Mouse (Mus musculus): ENCODE data around the gene Auh.

Auh gene

DNA sequence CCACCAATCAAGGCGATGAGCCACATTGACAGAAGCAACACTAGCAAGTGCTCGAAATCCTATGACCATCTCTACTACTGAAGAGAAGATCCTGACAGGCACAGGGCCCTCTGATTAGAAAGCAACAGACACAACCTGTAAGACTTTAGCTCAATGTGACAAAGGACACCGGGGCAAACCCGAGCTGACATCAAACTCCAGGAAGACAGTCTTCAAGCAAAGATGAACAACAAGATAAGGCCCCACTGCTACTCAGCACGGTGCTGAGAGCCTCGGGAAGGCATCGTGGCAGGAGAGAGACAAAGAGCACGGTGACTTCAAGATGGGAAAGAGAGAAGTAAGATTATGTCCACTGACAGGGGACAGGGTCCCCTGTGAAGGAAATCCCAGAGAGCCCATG, 7.5 kb downstream of the Auh start:
- DNase-seq (ENCODE audit: low spot score) = no peak

DNA sequence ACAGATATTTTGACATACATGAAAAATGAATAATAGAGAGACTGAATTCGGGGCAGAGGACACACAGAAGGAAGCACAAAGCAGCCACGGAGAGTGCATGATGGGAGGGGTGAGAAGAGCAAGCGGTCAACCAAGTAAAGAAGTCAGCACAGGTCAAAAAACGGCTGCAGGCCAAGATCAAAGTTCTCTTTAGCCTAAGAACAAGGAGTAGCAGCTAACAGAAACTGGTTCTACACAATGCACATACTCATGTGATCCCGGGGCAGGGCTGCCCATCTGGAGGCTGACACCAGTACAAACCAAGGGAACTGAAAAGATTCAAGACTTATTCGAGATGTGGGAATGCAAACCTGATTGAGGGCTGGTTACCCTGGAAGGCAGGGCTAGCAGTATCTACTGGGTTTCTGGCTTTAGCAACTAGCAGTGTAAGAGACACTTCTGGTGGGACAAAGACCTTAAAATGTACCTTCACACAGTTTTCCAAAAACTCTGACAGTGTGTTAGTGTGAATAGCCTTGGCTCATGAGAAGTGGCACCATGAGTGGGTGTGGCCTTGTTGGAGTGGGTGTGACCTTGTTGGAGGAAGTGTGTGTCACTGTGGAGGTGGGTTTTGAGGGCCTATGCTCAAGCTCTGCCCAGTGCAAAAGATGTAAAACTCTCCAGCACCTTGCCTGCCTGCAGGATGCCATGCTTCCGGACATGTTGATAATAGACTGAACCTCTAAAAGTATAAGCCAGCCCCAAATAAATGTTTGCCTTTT, 8.2 kb downstream of the Auh start:
- no peak for DNase-seq (ENCODE audit: low spot score)

DNA sequence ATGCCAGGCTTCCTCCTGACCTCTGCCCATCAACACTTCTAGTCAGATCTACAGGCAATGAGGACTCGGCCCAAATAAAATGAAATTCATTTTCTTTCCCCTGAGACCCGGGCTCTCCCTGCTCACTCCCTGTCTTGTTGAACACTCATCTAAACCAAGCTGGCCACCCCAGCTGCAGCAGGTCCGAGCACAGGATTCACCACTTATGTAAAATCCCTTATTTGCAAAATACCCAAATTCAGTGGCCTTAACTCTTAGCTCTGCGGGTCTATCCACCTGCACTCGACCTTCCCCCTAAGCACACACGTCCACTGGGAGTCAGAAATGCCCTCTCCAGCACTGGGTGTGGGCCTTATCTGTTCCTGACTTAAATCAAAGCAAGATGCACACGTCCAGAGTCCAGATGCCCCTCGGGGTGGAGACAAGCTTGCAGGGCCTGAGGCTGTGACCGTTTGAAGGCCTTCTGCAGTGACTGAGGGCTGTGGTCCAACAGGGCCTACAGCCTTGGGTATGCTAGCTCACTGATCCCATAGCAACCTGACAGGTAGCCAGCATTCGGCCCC, 9.6 kb downstream of the Auh start:
- DNase-seq (ENCODE audit: low spot score) = no peak

DNA sequence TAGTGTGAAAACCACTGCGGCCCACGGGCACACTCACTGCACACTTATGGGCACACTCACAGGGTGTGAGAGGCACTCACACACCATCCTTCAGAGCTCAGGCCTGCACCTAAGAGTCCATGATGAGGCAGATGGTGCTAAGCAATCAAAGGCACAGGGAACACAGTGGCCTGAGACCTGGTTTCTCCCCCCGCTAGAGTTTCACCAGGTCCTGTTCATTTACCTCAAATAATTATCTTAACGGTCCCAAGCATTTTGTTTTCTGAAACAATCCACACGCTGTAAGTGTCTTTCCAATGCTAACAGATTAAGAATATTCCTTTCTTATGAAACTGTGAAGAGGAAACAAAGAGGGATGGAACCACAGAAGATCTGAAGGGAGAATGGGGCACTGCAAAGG, 11.1 kb downstream of the Auh start:
- DNase-seq (ENCODE audit: low spot score) = no peak

DNA sequence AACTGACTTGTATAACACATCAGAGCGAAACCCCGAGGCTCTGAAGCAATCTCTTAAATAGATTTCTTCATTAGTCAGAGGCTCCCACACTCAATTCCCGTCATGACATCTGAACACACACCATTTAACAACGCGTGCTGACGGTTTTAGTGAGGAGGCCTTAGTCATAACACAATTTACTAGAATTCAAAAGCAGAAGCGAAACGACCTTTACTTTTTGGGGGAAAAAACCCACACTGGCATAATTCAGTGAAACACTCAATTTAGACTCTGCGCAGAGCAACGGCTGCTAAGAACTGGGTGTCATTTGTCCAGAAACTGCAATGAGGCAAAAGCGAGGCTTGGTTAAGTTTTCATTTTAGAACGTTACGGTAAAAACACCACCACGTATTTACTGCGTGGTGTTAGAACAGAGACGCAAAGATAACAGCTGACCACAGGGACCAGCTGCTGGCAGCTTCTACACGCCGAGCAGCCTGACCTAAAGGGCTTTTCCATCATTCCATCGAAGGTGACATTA, 14.8 kb downstream of the Auh start:
- no peak for DNase-seq (ENCODE audit: low spot score)

DNA sequence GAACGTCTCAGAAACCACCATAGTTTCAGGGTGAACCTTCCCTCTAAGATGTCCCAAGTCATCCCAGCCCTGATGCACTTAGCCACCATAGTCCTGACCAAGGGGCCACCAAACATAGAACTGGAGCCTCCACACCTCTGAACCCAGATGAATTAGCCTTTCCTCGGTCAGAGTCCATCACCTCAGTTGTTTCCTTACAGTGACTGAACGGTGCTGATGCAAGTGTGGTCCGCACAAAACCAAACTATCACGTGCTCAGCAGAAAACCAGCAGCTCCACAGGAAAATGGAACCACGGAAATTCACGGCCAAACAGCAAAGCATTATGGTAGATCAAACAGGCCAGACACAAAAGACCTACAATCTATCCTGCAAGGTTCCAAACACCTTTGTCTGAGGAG, 15.6 kb downstream of the Auh start:
- DNase-seq (ENCODE audit: low spot score) = no peak

DNA sequence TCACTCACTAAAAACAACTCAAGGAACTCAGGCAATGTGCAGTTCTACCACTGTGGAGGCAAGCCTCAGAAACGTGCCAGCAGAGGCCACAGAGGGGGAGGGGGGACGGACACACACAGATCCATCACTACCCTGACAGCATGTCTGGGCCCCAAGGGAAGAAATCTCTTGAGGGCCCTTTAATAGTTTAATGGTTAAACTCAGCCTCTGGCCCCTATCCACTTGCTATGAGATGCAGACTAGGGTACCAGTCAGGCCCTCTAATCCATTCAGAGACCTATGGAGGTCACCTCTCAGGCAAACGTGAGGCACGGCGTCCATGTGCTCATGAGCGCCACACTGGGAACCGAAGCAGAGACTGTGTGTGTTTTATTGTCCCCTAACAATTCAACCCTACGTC, 17.0 kb downstream of the Auh start:
- DNase-seq (ENCODE audit: low spot score) = no peak

DNA sequence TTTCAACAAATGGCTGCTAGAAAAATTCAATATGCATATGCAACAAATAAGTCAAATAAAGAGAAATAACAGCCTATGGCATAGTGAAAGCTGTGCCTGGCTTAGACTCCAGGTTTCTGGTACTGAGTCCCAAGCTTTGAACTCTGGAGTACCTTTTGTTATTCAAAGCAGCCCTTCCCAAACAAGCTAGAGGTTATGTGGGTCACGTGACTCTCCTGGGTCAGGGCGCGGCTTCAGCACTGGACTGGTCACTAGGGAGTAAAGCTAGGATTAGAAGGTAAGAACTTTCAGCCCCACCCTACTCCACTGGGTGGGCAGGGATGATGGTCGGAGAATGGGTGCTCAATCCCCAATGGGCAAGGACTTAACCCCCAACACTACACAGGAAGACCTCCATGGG, 18.2 kb downstream of the Auh start:
- DNase-seq (ENCODE audit: low spot score) = no peak

DNA sequence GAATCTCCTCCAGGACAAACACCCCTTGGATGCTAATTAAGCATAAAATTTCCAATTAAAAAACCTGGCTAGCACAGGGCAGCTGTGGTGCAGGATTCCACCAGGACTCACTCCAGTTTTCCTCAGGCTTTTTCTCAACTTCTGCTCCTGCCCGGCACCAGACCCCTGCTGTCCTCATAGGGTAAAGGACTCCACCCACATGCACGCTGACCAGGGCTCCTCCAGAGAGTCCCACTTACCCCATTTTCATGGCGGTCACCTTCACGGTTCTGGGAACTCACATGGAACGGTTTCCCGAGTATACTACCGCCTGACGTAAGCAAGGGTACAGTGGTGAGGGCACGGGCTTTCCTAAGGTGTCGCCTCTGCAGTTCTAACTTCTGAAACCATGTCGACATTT, 23.2 kb downstream of the Auh start:
- DNase-seq (ENCODE audit: low spot score) = no peak

DNA sequence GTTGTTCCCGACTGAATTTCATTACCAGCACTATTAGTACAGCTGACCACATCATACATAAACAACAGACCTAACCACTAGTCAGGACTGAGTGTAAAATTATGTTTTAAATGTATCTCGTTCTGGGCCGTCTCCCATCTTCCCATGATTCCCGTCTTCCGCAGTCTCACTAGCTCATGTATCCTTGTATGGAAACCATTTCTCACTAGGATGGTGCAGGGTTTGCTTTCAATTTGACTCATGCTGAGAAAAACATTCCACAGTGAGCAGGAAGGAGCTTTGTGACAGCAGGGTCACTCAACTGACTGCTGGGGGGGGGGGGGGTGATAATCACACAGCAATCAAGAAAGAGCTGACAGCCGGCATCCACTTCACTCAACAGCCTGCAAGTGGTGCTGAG, 25.3 kb downstream of the Auh start:
- DNase-seq (ENCODE audit: low spot score) = peak; percentile 20

DNA sequence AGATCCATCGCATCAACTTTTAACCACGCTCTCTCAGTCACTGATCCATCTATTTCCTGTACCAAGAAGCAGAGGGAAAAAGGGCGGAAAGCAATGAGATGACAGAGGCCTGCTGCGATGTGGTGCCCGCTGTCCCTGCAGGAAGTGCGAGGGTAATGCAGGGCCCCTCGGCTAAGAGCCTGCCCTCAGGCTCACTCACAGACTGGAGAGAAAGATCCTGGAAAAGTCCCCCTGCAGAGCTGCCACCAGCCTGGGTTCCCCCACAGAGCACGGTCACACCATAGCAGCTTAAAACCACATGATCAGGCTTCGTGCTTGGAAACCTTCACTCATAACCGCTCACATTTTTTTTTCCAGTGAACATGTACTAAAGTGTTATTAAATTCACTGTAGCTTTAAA, 25.7 kb downstream of the Auh start:
- DNase-seq (ENCODE audit: low spot score) = peak; percentile 64

DNA sequence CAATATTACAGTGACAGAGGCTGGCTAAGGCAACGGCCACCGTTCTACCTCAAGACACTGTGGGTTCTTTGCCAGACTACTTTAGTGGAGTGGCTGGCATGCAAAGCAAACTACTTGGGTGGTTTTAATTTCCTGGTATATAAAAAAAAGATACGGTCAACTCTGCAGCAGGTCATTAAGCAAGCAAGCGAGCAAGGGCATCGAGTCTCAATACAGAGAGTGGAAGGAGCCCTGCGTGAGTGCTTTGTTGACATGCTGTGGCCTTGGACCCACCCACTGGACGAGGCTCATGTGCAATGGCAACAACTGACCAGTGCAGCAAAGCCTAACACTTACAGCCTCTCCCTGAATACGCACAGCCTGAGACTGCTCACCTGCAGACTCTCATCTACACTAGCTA, 27.0 kb downstream of the Auh start:
- DNase-seq (ENCODE audit: low spot score) = no peak

DNA sequence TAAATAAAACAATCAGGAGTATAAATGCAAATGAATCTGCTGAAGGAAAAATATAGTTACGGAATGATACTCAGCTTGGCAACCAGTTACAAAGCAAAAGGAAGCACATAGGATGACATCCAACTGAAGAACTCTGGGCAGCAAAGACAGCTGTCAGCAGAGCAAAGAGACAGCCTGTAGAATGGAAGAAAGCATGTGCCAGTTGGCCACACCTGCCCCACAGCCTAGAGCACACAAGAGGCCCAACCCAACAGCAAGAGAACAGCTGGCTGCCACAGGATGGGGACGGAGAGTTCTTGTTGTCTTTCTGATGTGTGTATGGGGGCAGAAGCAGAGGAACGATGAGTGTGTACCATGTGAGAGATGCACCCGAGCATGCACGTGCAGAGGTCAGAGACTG, 29.8 kb downstream of the Auh start:
- DNase-seq (ENCODE audit: low spot score) = no peak

DNA sequence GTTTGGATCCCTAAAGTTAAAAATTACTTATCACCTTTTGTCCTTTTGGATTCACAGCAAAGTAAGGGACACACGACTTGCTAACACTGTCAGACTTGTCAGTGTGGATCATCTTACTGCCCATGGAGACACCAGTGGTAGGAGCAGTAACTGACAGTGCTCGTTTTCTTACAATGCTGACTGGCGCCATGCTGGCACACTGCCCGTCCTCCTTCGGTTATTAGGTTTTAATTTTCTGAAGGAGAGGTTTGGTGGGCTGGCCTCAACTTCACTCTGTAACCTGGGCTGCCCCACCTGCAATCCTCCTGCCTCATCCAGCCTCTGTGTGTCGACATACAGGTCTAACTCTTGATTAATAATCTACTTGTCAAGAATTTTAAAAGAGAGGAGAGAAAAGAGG, 31.7 kb downstream of the Auh start:
- DNase-seq (ENCODE audit: low spot score) = no peak

DNA sequence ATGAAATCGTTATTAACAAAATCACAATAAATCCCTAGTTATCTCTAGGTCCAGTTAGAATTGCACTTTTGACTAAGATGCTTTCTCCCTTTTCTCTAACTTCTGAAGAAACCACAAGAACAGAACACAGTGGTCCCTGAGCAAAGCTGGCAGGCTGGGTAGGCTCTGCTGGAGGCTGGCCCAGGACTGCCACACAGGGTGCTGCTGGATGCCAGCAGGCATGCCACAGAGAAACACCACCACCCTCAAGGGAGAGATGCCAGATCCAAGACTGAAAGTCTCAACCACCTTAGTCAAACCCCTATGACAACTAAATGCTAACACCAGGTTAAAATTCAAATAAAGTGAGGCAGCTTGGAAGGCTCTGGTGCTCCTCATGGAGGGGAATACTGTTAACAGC, 36.7 kb downstream of the Auh start:
- DNase-seq (ENCODE audit: low spot score) = no peak

DNA sequence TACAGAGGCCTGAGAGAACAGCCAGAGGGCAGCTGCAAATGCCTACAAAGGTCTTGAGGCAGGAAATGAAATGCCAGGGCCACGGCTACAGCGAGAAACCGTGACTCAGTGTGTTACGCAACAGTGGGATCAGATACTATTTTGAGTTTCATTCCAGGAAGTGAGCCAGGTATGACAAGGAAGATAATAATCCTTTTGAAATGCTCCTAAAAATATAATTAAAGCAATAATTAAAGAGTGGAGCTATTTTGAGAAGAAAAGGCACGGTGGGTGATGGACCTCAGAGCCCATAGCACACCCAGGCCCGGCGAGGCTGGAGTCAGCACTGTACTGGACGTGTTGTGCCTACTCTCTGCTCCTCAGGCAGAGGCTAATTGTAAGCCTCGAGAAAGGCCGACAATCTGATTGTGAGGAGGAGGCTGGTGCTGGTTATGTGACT, 37.4 kb downstream of the Auh start:
- no peak for DNase-seq (ENCODE audit: low spot score)

DNA sequence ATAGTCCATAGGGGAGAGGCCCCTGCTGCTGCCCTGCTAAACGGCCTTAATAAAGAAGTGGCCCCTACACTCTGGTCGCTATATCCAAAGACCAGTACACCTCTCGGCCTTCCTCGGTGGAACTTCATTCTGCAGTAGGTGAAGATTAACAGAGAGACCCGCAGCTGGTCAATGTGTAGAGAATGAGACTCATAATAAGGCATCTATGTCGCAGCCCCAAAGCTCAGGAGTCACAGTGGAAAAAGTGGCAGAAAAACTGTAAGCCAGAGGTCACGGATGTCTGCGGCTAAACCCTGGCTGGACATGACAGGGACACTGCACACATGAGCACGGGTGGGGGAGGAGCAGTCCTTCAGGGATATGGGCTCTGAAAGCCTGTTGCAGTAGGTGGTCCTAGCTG, 39.2 kb downstream of the Auh start:
- DNase-seq (ENCODE audit: low spot score) = no peak

DNA sequence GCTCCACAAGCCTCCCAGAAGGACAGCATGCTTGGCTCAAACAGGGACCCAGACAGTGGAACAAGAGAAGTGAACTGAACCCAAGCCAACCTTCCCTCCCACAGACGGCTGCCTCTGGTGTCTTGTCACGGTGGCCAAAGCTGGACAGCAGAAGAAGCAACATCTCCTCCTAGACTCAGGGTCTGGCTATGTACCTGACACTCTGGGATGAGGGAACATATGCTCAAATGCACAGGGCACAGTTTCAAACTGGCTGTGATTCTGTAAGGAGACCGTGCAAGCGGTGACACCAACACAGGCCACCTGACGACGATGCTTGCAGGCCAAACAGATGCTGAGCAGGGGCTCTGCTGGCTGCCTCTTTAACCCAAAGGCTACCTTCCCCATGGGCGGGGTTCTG, 42.7 kb downstream of the Auh start:
- no peak for DNase-seq (ENCODE audit: low spot score)

DNA sequence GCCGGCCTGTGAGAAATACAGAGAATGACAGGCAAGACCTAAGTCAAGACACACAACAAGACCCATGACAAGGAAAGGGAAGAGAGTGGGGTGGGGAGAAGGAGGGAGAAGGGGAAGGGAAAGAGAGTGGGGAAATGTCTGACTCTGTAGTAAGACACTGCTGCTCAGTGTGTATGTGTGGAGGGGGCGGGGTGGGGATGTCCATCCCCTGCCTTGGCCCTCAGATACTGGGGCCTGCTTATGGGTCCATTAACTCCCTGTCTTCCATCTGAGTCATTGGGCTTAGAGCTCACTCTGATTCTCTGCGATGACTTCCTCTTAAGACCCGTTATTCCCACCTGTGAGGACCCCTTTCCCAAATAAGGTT, 45.5 kb downstream of the Auh start:
- no peak for DNase-seq (ENCODE audit: low spot score)

DNA sequence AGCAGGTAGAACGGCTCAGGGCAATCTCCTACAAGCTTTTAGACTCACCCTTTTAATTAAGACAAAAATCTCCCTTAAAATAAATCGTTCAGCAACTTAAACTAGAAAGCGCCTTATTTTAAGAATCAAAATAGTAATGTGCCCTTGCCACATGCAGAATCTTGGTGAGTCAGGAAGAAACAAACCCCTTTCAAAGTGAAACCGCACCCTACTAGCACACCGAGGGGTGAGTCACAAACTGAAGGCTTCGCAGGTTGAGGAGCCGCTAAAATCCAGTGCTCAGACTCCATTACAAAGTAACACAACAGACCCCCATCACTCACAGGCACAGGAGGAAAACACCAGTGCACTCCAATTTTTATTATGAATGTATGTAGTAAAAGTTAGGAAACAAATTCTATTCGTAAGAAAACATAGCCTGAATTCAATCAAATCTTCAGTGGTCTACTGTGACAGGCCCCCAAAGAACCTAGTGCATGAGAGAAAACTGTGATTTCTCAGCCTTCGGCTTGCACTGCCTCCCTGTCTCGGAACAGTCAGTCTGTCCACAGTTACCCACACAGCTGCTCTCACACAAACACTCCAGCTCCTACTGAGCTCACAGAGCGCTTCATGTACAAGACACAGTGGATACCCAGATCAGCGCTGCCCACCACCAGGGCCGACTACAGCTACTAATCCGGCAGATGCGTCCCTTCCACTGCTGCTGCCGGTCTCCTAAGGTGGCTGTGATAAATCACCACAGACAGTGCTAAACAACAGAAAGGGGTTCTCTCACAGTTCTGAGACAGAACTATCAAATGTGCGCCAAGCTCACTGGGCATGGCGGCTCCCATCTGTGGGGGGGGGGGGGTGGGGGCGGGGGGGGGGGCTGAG, 46.2 kb downstream of the Auh start:
- no peak for DNase-seq (ENCODE audit: low spot score)

DNA sequence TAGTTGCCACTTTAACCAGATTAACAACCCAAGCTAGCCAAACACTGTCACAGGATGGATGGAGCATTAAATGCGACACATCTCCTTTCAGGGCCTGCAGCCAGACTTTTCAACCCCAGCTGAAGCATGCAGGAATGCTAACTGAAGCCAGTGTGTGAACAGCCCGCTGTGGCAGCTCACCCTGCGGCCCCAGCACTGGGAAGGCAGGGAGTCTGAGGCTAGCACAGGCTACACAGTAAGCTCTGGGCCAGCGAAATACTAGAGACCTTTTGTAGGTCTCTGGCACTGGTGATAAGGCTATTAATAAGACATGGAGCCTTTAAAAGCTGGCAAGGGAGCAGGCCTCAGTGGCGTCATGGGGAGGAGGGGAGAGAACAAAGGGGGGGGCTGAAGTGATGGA, 49.1 kb downstream of the Auh start:
- no peak for DNase-seq (ENCODE audit: low spot score)

DNA sequence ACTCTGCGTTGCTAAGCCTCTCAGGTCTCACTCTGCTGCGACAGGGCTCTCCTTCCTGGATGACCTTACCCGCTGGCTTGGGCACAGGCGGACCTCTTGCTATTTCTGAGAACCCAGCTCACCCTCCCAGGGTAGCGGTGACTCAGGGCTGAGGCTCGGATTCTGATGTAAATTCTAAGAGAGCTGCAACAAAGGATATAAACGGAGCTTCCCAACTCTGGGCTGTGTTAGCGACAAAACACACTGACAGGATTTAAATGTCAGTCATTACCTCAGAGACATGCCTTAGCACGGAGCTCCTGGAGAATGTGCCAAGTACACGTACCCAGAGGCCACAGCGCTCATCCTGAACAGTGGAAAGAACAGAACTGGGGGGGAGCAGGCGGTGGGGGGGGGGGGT, 49.6 kb downstream of the Auh start:
- DNase-seq (ENCODE audit: low spot score) = no peak

DNA sequence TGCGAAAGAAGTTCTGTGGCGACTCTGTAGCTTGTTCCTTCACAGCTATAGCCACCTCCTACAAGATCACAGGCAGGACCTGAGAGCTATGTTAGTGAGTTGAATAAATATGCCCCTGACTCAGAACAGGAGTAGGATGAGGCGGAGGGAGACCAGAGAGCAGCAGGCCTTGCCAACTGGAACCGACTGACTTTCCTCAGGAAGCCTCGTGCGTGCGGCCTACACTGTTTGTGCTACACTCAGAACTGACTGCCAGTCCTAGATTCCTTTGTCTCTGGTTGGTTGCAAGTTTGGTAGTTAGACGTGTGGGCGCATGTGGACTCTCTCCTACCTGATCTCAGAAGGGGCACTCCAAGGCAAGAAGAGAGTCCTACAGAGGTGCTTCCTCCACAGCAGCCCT, 50.2 kb downstream of the Auh start:
- no peak for DNase-seq (ENCODE audit: low spot score)
